Mouse (Mus musculus): ENCODE data around the gene Pop7.
A peak's percentile ranks its signal among the peaks of the same experiment; 100 is the strongest.

The Pop7 gene

DNA sequence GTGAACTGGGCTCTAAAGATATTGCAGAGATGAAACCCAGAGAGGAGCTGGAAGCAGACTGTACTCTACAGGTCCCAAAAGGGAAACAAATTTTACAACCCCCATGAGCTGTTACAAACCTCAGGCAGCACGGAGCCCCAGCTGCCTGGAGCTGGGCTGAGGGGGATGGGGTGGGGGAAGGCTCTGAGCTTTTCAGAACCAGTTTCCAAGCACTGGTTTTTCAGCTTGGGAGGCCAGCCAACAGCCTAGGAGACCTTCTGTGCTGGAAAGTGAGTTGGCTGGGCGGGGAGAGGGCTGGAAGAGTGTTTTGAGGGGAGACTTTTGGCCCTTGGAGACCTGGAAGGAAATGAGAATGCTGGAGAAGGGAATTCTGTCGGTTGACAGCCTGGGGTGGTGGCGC, 10.8 kb downstream of the Pop7 start:
- DNase-seq, result peak in 1 of 2 experiments; percentile 30

DNA sequence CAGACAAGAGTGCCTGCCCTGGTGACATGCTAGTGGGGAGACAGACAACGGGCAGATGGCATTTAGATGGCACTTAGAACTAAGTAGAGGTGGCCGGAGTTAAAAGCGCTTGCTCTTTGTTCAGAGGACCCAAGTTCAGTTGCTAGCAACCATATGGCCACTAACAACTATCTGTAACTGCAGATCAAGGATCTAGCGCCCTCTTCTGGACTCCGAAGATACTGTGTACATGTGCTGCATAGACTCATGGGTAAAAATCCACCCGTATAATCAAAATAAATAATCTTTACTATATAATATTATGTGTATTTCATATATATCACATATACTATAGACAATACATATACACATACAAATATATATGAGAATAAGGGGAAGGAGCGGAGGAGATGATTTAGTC, 14.7 kb downstream of the Pop7 start:
- DNase-seq, result no peak

DNA sequence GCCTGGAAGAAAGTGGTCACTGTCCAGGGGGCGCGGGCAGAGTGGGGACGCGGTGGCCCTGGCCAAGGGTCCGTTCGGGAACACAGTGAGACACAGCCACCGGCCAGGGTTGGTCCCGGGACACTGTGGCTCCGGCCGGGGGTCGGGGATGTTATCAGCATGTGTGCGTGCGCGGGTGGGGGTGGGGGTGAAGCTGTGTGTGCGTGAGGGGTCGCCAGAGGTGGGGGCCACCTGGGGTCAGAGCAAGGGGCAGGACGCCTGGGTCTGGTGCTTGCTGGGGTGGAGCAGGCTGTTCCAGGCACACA, 16.5 kb downstream of the Pop7 start:
- no peak for DNase-seq

DNA sequence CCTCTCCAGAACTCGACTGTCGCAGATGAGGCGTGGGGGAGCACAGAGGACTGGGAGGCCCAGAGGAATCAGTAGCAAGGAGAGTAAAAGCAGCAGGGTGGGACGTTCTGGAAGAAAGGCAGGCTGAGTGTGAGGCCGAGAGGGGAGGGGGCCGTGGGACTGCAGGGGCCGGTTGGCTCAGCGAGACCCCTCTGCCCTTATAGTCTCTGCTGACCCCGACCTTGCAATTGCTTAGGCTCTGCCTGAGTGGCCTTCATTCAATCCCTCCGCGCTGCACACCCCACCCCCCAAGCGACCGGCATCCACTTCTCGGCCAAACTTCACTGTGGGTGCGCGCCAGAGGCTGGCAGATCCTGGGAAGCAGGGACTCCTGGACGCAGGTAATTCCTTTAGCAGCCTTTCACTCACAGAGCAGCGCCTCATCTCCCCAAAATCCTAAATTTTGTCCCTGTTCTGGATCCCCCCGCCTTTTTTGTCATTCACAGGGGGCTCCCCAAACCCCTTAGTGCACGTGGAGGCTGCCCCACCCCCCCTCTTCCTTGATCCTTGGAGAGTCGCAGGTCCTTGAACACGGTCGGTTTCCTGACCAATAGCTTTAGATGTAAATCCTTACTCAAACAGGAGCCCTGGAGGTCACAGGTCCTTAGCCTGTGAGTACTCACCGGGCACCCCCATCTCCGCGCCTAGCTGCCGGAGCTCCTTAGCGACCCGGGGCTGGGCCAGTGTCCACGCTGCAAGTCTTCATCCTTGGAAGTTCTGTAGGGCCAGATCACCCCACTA, 17.1 kb downstream of the Pop7 start:
- no peak for DNase-seq

DNA sequence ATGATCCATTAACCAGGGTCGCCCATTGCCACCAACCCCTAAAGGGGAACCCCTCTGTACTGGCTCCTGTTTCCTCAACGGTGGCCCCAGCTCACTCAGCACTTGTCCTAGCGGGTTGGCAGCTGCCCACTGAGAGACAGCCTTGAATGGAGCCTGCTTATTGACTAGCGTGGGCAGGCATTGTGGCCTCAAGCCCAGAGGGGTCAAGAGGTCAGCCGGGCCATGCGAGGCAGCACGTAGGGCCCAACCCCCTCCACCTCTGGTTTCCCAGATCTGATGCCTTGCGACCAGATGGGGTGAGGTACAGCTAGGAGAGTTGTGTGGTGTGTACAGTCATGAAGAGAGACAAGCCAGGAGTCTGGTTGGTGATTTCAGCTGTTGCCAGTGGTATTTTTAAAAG, 20.4 kb downstream of the Pop7 start:
- peak in 1 of 2 experiments; percentile 21 for DNase-seq

DNA sequence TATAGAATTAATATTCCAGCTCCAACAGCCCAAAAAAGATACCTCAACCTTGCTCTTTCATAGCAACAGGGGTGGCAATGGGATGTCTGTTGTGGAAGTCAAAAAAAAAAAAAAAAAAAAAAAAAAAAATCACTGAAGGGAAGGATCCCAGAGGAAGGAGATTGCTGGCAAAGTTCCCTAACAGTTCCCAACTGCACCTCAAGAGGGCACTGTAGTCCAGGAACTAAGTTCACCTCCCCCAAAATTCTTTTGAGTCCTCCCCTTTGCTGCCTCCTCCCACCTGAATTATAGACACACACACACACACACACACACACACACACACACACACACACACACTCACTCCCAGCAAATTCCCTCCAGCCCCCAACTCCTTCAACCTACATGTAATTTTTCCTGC, 21.2 kb downstream of the Pop7 start:
- DNase-seq, result peak; percentile 86 to 91

DNA sequence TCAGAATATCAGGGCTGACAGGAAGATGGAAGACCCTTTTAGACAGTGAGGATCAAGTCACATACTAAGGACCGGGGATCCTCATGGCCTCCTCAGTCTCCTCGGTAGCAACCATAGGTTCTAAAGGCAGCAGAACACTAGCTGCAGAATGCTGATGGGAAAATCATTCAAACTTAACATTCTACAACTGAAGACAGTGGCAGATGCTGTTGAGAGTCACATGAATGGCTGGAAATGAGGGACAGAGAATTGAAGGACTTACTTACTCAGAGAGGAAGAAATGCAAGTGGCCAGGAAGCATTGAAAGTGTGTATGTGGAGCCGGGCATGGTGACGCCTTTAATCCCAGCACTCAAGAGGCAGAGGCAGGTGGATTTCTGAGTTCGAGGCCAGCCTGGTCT, 25.4 kb downstream of the Pop7 start, which contains the start of gene Zan:
Gene Zan (minus strand): TSS at position 101 of the 400 bp plus-strand sequence.
- no peak for DNase-seq

DNA sequence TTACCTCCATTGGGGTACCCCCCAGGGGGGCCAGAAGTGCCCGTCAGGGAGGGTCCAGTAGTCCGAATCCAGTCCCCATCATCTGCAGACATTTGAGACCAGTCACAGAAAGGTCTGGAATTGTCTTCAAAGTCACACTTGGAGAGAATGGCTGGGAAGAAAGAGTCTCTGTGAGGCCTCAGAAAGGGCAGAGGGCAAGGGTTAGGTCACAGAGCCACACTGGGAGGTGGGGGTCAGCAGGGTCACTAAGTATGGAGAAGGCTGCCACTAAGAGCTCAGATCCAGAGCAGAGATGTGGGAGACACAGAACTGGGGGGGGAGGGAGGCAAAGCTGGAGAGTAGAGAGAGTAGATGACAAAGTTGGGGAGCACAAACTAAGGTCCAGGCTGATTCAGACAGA, 28.0 kb downstream of the Pop7 start:
- no peak for DNase-seq

DNA sequence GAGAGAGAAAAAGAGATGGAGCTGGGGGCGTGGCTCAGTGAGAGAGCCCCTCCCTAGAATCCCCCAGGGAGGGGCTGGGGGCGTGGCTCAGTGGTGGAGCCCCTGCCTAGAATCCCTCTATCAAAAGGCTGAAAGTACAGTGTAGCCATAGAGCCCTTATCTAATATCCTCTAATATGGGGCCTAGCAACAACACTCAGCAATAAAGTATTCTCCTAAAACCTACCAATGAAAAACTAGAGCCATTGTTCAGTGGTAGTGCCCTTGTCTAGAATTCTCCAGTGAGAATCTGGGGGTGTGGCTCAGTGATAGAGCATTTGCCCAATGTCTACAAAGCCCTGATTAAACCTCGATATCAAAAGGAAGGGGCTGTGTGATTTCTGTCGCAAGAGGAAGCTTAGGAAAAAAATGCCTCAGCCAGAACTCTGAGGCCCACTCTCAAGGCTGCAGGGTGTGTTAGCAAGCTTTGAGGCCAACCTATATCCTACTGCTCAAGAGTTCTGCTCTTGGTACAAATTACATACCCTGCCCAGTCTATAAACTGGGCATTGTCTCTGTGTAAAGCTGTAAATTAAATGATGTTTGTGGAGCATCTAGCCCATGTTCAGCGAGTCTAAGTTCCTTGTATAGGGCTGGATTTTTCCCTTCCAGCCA, 29.9 kb downstream of the Pop7 start:
- no peak for DNase-seq

DNA sequence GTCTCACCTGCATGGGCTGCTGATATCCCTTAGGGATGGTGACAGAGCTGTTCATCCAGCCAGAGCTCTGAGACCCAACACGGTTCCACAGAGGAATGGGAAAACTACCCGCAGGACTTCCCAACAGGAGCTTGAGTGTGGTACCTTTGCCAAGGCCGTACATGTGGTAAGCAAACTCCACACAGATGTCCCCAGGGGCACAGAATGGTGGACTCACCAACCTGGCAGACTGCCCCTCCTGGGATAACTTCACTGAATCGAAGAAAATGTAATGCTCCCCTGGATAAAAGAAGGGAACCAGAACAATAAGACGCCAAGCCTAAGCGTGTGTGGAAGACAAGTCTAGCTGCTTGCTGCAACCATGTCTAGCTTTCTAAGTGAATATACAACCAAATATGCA, 35.4 kb downstream of the Pop7 start:
- DNase-seq, result no peak

DNA sequence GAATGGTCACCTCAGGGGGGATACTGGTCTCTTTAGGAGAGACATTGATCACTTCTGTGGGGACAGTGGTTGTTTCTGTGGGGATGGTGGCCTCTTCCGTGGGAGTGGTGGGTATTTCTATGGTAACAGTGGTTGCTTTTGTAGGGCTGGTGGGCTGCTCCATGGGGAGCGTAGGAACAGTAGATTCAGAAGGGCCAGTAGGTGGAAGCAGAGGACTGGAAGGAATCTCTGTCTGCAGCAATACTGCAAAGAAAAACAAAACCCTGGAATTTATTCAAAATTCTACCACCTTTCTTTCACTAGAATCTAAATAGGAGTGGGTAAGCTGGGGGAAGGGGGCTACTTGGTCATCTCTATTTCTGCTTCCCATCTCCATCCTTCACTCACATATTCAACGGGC, 37.3 kb downstream of the Pop7 start:
- no peak for DNase-seq

DNA sequence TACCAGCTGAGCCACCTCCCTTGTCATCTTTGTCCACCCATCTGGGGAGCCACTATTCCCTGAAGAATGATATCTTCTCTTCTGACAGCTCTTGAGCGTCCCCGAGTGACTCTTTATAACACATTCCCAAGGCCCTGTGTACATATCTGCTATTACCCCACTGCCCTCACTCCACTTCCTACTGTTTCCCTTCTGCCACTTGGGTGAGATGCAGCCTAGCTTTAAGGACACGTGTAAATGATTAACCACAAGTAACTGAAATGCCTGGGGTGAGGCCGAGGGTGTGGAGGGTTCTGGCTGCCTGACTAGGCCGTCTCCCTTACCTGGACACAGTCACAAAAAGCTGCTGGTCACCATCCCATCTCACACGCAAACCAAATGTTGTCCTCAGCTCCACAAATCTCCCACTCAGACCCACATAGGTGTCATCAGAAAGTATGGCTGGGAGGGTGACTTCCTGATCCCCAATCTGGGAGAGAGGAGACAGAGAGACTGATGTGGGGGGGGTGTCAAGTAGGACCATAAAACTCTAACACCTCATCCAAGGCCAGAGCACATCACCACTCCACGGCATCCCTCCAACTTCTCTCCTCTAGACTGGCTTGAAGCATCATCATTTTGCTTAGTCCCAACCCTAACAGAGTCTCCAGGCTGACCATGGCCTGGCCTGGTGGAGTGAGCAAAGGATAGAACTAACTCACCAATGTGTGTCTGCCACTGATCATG, 46.3 kb downstream of the Pop7 start:
- no peak for DNase-seq

DNA sequence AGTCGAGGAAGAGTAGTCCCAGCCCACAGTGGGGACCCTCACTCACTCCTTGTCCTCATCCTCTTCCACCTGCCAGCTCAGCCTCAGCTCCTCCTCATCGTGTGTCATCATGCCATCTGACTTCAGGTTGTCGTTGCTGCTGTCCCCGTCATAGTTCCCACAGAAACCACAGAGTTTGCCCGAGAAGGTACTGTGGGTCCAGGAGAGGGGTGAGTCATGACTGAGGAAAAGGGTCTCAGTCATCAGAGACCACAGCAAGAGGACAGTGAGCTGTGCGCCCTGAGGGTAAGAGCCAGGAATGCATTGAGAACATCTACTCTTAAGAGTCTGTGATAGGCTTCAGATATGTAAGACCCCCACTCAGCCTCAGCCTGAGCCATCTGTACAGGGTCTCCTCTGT, 47.1 kb downstream of the Pop7 start:
- DNase-seq, result no peak
